Mouse (Mus musculus) hindbrain, embryonic 16.5 days (tissue): ENCODE data around the gene Cdyl. TPM values are rescaled to one million over a fixed set of nuclear protein-coding genes. Genes with fewer than 3 reads are reported as not detected.

Experiments
- ATAC-seq: fragments of 200-750 bp; cut with Nextera tagmentation; 2 replicates; pipeline ENCODE4 v1.8.0; 2017; ENCODE audit warnings: moderate TSS enrichment, moderate library complexity
- H3K27ac ChIP-seq: fragments of 300-500 bp; sonication (generic); 2 replicates; pipeline ENCODE4 v1.5.1; 2014; ENCODE audit warnings: low read depth, mild to moderate bottlenecking, control low read depth, low read length, moderate library complexity
- H3K27me3 ChIP-seq: fragments of 300-500 bp; sonication (generic); replicated peaks from 2 replicates; pipeline ENCODE4 v1.6.1; 2014; ENCODE audit warnings: low read length; ENCODE audit not compliant: control insufficient read depth, insufficient read depth
- H3K36me3 ChIP-seq: fragments of 300-500 bp; sonication (generic); 2 replicates; pipeline ENCODE4 v1.6.1; 2014; ENCODE audit warnings: mild to moderate bottlenecking, low read length, moderate library complexity, mixed read lengths; ENCODE audit not compliant: control insufficient read depth, insufficient read depth
- H3K4me1 ChIP-seq: fragments of 300-500 bp; sonication (generic); 2 replicates; pipeline ENCODE4 v1.6.1; 2014; ENCODE audit warnings: low read depth, low read length; ENCODE audit not compliant: control insufficient read depth, insufficient read depth
- H3K4me2 ChIP-seq: fragments of 300-500 bp; sonication (generic); 2 replicates; pipeline ENCODE4 v1.6.1; 2014; ENCODE audit warnings: mild to moderate bottlenecking, low read length, control low read depth, moderate library complexity
- H3K4me3 ChIP-seq: fragments of 300-500 bp; sonication (generic); 2 replicates; pipeline ENCODE4 v1.5.1; 2014; ENCODE audit warnings: mild to moderate bottlenecking, low read length, control low read depth, moderate library complexity
- H3K9ac ChIP-seq: fragments of 300-500 bp; sonication (generic); 2 replicates; pipeline ENCODE4 v1.6.1; 2014; ENCODE audit warnings: low read depth, mild to moderate bottlenecking, control low read depth, low read length, moderate library complexity
- H3K9me3 ChIP-seq: fragments of 300-500 bp; sonication (generic); 2 replicates; pipeline ENCODE4 v1.6.1; 2014; ENCODE audit warnings: mild to moderate bottlenecking, low read length, moderate library complexity; ENCODE audit not compliant: control insufficient read depth
- WGBS: fragments of 180-500 bp; shearing (Covaris S2); extraction: QIAGEN DNeasy Blood & Tissue Kit; methylation state at CpG from one replicate; pipeline ENCODE4 v1.1.7; 2014; 5-methylcytosine and 5-hydroxymethylcytosine counted together
- polyA plus RNA-seq: library from polyadenylated mRNA; unstranded; fragments of >200 nt; fragmentation: Nextera tagmentation; extraction: Ambion mirVana; gene quantifications from 2 replicates; pipeline ENCODE4 v1.2.1, GENCODE M21; 2015

The Cdyl gene
- 2.6 and 4.2 TPM in 2 replicates for polyA plus RNA-seq

DNA sequence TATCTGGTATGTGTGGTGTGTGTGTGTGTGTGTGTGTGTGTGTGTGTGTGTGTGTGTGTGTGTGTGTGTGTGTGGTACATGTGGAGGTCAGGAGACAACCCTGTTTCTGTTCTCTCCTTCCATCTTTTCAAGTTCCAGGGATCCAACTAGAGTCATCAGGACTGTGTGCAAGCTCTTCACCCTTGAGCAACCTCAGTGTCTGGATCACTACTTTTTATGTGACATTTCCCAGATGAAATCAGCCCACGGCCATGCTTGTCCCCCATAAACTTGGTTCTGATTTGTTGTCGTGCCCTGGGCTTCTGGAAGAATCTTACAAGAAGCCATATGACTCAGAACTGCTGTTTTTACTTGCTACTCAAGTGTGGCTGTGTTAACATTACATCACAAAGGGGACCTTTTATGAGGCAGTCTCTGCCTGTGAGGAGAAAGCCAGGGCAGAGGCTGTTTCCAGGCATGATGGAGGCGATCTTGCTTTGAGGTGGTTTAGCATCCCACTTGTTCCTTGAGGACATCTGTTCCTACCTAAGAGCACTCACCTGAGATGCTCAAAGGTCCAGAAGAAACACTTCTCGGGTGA lies at the start of gene Cdyl:
Cdyl (plus strand) TSS at position 428 of the 580 bp plus-strand sequence.
- Histone ChIP-seq H3K36me3 (no peaks in the 10 kb centered on the region), H3K9me3 (no peaks in the 10 kb centered on the region), H3K9ac (no peak within 1 kb of the TSS), H3K4me3 (no peak within 1 kb of the TSS), H3K27ac (no peak within 1 kb of the TSS), H3K4me2 (no peak within 1 kb of the TSS), H3K27me3 (no peaks in the 10 kb centered on the region), H3K4me1 (no peaks in the 10 kb centered on the region)
- no peak for ATAC-seq
- WGBS = 78% methylated on average over 4 of the region's 4 CpGs

DNA sequence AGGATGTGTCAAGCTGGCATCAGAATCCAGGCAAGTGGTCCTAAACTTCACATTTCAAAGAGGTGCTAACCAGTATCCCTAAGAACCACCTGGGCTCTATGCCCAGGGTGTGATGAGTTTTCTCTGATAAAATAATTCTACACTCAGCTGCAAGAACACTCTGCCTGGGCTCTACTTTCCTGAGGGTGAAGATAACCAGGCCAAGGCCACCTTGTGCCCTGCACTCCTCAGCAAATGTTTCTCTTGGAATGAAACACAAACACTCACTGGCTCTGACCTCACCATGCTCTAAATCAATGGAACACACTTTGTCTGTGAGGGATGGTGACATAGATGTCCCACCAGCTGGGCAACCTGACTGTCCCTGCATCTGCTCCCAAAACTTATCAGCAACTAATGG lies 48.9 kb upstream of the Cdyl start:
- Histone ChIP-seq H3K27me3 (no peaks in the 10 kb centered on the region), H3K4me1 (no peaks in the 10 kb centered on the region), H3K9ac (no peak overlapping the region), H3K27ac (no peak overlapping the region), H3K4me2 (no peak overlapping the region), H3K36me3 (no peaks in the 10 kb centered on the region), H3K4me3 (no peak overlapping the region), H3K9me3 (no peaks in the 10 kb centered on the region)
- ATAC-seq = no peak

DNA sequence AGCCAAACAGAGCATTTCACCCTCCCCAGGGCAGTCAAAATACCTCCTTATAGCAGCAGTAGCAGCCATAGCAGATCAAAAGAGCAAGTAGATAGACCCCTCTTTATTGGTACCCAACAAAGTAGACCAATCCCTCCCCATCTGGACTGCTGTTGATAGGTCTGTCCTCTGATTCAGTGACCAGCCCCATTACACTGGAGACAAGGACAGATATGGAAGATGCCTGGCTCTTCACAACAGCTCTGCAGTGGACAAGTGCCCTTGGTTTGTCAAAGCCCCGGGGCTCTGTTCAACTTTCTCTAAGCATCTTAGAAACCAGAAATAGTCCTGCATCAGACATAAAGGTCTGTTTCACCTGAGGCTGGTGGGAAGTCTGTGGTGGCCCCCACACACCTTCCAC lies 47.1 kb upstream of the Cdyl start:
- Histone ChIP-seq H3K9ac (no peak overlapping the region), H3K4me2 (no peak overlapping the region), H3K27me3 (no peaks in the 10 kb centered on the region), H3K4me3 (no peak overlapping the region), H3K4me1 (no peaks in the 10 kb centered on the region), H3K9me3 (no peaks in the 10 kb centered on the region), H3K36me3 (no peaks in the 10 kb centered on the region), H3K27ac (no peak overlapping the region)
- 91% methylated on average over 1 of the region's 1 CpGs for WGBS
- ATAC-seq = no peak

DNA sequence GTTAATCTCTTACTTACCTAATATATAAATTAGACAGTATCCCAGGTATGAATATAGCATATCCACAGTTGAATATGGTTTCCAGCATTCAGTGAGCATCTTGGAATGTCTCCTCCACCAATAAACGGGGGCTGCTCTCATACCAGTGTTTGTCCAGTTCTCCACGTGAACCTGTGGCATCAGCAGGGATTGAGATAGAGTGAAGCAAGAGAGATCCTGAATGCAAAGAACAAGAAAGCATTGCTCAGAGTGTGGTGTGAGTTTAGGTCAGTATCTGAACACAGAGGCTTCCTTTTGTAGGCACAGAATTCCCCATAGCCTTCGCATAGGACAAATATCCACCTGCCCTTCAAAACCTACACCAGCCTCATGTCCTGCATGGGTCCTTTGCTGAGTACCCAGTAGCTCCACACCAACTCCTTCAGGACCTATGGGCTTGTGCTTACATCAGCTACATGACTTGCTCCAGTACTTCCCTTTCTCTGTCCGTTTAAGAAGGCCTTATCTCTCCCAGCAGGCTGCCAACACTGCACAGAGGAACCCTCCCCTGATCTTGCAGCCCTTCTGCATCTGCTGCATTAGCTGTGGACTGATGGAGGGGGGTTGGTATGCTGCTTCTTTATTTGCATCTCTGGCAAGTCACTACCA lies 44.7 kb upstream of the Cdyl start:
- WGBS = 71% methylated on average over 4 of the region's 4 CpGs
- no peak overlapping the region for H3K27ac ChIP-seq

DNA sequence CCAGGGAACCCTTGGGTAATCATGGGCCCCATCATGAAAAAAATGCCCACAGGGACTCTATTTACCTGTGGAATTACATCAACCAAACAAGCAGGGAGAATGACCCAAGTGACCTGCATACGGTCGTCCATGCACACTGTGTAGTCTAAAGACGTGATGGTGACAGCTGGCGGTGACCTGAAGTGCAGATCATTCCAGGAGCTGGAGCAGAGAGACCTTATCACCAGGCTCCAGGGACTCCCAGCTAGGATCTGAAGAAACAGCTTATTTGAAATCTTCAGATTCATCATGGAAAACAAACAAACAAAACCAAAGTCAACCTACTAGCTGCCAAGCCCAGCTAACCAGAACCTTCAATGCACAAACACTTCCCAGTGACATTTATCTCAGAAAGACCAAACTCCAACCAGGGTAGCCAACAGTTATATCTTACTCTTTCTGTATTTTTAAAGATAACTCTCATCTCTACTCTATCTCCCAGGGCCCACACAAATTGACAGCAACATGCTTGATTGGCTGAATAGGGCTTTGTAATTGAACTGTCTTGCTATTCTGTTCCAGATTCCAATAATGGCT lies 43.0 kb upstream of the Cdyl start:
- ATAC-seq = no peak
- no peaks in the 10 kb centered on the region for H3K4me1 ChIP-seq
- no peaks in the 10 kb centered on the region for H3K27me3 ChIP-seq
- no peak overlapping the region for H3K9ac ChIP-seq
- no peak overlapping the region for H3K4me2 ChIP-seq
- WGBS = 79% methylated on average over 4 of the region's 4 CpGs
- 0 out of 2 replicates have a peak, but pooled peaks cover 2% of the 10 kb centered on the region for H3K9me3 ChIP-seq
- H3K27ac ChIP-seq = no peak overlapping the region
- H3K36me3 ChIP-seq = no peaks in the 10 kb centered on the region
- no peak overlapping the region for H3K4me3 ChIP-seq

More for the DNA sequence above, 44.7 kb upstream of the Cdyl start:
- Histone ChIP-seq H3K9ac (no peak overlapping the region), H3K36me3 (no peaks in the 10 kb centered on the region), H3K4me2 (no peak overlapping the region), H3K4me1 (no peaks in the 10 kb centered on the region), H3K9me3 (0 out of 2 replicates have a peak, but pooled peaks cover 2% of the 10 kb centered on the region), H3K27me3 (no peaks in the 10 kb centered on the region), H3K4me3 (no peak overlapping the region)
- no peak for ATAC-seq

DNA sequence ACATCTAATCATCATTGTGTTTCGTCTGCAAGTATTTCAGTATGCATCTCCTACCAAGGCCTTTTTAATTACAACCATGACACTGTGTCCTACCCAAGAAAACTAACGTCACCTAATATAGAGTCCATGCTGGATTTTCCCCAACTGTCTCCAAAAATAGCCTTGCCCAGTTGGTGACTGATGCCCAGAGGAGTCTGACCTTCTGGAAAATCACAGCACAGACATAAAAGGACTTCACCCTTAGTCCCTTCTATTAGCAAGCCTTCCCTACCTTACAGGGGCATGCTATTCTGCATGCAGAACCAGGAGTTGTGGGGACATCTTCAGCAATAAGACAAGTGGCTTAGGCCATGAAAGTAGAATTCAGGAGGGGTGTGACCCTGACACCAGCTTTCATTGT lies 40.3 kb upstream of the Cdyl start:
- H3K27me3 ChIP-seq = no peaks in the 10 kb centered on the region
- no peak overlapping the region for H3K27ac ChIP-seq
- H3K9ac ChIP-seq = no peak overlapping the region
- ATAC-seq = no peak
- 0 out of 2 replicates have a peak, but pooled peaks cover 2% of the 10 kb centered on the region for H3K9me3 ChIP-seq
- no peaks in the 10 kb centered on the region for H3K36me3 ChIP-seq
- 88% methylated on average over 2 of the region's 2 CpGs for WGBS
- H3K4me2 ChIP-seq = no peak overlapping the region
- H3K4me1 ChIP-seq = no peaks in the 10 kb centered on the region
- no peak overlapping the region for H3K4me3 ChIP-seq

DNA sequence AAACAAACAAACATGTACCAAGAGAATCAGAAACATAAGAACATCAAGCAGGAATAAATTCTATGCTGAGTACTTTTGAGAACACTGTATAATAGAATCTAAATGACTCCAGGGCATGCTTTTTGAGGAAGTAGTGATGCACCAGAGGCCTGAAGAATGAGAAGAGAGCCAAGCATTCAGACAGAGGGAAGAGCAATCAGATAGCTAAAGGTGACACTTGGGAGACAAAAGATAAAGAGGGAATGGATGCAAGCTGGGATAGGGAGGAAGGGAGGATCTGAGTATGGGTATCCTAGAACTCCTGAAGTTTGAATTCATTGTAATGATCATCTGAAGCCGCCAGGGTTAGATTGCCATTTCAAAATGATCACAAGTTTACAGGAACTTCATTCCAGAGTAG lies 38.9 kb upstream of the Cdyl start:
- Histone ChIP-seq H3K36me3 (no peaks in the 10 kb centered on the region), H3K9ac (no peak overlapping the region), H3K4me1 (no peaks in the 10 kb centered on the region), H3K4me3 (no peak overlapping the region), H3K27me3 (no peaks in the 10 kb centered on the region), H3K9me3 (0 out of 2 replicates have a peak, but pooled peaks cover 2% of the 10 kb centered on the region), H3K27ac (no peak overlapping the region), H3K4me2 (no peak overlapping the region)
- no peak for ATAC-seq
- 56% methylated on average over 1 of the region's 1 CpGs for WGBS

DNA sequence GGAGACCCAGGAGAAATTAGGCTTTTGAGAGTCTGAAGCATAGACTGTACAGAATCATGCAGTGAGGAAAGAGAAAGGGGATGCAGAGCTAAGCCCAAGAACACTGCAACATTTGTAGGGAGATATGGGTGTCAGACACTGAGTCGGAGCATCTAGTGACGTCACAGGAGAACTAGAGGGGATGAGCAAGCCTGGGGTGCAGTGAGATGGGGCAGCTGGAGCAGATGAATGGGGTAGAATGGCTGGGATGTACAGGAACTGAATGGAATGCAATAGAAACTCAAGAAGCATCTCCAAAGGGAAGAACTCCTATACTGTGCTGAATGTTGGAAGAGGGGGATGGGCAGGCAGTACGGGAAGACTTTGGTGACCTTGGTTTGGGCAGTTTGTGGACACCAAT lies 34.8 kb upstream of the Cdyl start:
- H3K9me3 ChIP-seq = no peaks in the 10 kb centered on the region
- no peak overlapping the region for H3K4me3 ChIP-seq
- no peak overlapping the region for H3K4me2 ChIP-seq
- WGBS = 95% methylated on average over 3 of the region's 3 CpGs
- no peak overlapping the region for H3K27ac ChIP-seq
- no peak for ATAC-seq
- no peaks in the 10 kb centered on the region for H3K27me3 ChIP-seq
- no peak overlapping the region for H3K9ac ChIP-seq
- no peaks in the 10 kb centered on the region for H3K4me1 ChIP-seq
- no peaks in the 10 kb centered on the region for H3K36me3 ChIP-seq

DNA sequence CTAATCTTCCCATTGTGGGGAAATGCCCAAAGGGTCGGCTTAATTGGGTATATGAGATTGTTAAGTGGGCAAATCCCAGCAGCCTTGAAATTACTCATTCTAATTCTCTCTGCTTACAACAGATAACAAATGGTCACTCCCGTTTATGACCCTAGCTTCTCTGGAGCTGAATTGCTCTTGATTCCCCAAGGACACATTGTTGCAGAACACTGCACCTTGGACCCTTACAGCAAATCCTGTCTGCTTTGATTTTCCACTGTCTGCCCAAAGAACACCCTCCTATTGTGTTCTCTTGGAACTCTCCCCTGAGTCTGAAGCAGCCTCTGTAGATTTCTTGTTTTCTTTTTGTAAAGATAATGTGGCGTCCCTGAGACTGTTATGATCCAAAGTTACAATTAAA lies 34.1 kb upstream of the Cdyl start:
- Histone ChIP-seq H3K4me1 (no peaks in the 10 kb centered on the region), H3K27me3 (no peaks in the 10 kb centered on the region), H3K9ac (no peak overlapping the region), H3K36me3 (no peaks in the 10 kb centered on the region), H3K4me2 (no peak overlapping the region), H3K27ac (no peak overlapping the region), H3K4me3 (no peak overlapping the region), H3K9me3 (no peaks in the 10 kb centered on the region)
- no peak for ATAC-seq
- WGBS = 67% methylated on average over 3 of the region's 3 CpGs
